Mouse (Mus musculus) erythroblast, embryonic 14.5 days (primary cell): Measurements from ENCODE around the gene Rtl10.

Source experiments
- GATA1 ChIP-seq: IDR thresholded peaks from 2 replicates; pipeline ENCODE4 v1.6.1; 2012; ENCODE audit warnings: low read length, inconsistent platforms, mixed read lengths
- TAL1 ChIP-seq: IDR thresholded peaks from 3 replicates; pipeline ENCODE4 v1.6.1; 2012; ENCODE audit warnings: low read length, inconsistent platforms, mixed read lengths

DNA sequence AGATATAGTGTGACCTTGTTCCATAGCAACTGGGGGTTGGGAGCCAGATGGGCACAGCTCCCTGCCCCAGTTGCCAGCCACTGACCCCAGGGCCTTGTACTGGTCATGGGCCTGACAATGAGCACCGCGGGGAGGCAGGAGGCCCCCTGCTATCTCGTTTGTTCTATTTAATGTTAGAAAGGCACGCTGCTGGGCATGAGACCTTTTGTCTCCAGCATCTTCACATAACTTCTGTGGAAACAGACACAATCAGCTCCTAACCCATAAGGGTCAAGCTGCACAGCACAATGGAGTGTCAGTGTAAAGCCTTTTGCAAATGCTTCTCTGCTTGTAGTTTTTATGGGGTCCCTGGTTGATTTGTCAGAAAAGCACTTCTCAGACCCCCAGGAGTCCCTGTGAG lies 14.3 kb upstream of the Rtl10 start:
- TF ChIP-seq TAL1 (no peak), GATA1 (no peak)
